Mouse (Mus musculus) embryonic facial prominence, embryonic 14.5 days (tissue): ENCODE data around the gene Cab39. TPM values are rescaled to one million over a fixed set of nuclear protein-coding genes. Genes with fewer than 3 reads are reported as not detected.

Source experiments
- ATAC-seq: fragments of 200-750 bp; cut with Nextera tagmentation; 2 replicates; pipeline ENCODE4 v1.8.0; 2017; ENCODE audit warnings: low read depth, moderate number of reproducible peaks, moderate TSS enrichment
- DNase-seq: peaks from one replicate; pipeline ENCODE4 v3.0.0-alpha.2; 2015; ENCODE audit warnings: low spot score
- H3K27ac ChIP-seq: fragments of 300-500 bp; sonication (generic); replicated peaks from 2 replicates; pipeline ENCODE4 v1.5.1; 2014; ENCODE audit warnings: low read depth, mild to moderate bottlenecking, low read length, moderate library complexity
- H3K27me3 ChIP-seq: fragments of 300-500 bp; sonication (generic); replicated peaks from 2 replicates; pipeline ENCODE4 v1.6.1; 2014; ENCODE audit warnings: low read length; ENCODE audit not compliant: control insufficient read depth, insufficient read depth
- H3K36me3 ChIP-seq: fragments of 300-500 bp; sonication (generic); 2 replicates; pipeline ENCODE4 v1.6.1; 2014; ENCODE audit warnings: low read length, mixed read lengths; ENCODE audit not compliant: control insufficient read depth, insufficient read depth
- H3K4me1 ChIP-seq: fragments of 300-500 bp; sonication (generic); 2 replicates; pipeline ENCODE4 v1.6.1; 2014; ENCODE audit warnings: antibody characterized with exemption, low read length; ENCODE audit not compliant: control insufficient read depth, insufficient read depth
- H3K4me2 ChIP-seq: fragments of 300-500 bp; sonication (generic); 2 replicates; pipeline ENCODE4 v1.6.1; 2014; ENCODE audit warnings: low read depth, mild to moderate bottlenecking, low read length, moderate library complexity, mixed read lengths
- H3K4me3 ChIP-seq: fragments of 300-500 bp; sonication (generic); 2 replicates; pipeline ENCODE4 v1.5.1; 2014; ENCODE audit warnings: low read depth, mild to moderate bottlenecking, low read length
- H3K9ac ChIP-seq: fragments of 300-500 bp; sonication (generic); 2 replicates; pipeline ENCODE4 v1.6.1; 2014; ENCODE audit warnings: low read depth, mild to moderate bottlenecking, low read length, moderate library complexity, mixed read lengths
- H3K9me3 ChIP-seq: fragments of 300-500 bp; sonication (generic); 2 replicates; pipeline ENCODE4 v1.6.1; 2016; ENCODE audit warnings: low read length; ENCODE audit not compliant: control insufficient read depth
- WGBS: fragments of 180-500 bp; shearing (Covaris S2); extraction: QIAGEN DNeasy Blood & Tissue Kit; methylation state at CpG from one replicate; pipeline ENCODE4 v1.1.7; 2014; 5-methylcytosine and 5-hydroxymethylcytosine counted together
- polyA plus RNA-seq: library from polyadenylated mRNA; unstranded; fragments of >200 nt; fragmentation: Nextera tagmentation; extraction: Ambion mirVana; gene quantifications from 2 replicates; pipeline ENCODE4 v1.2.1, GENCODE M21; 2014

Gene Cab39
- polyA plus RNA-seq, 1 experiment from 2014 or later = 45.2 TPM

DNA sequence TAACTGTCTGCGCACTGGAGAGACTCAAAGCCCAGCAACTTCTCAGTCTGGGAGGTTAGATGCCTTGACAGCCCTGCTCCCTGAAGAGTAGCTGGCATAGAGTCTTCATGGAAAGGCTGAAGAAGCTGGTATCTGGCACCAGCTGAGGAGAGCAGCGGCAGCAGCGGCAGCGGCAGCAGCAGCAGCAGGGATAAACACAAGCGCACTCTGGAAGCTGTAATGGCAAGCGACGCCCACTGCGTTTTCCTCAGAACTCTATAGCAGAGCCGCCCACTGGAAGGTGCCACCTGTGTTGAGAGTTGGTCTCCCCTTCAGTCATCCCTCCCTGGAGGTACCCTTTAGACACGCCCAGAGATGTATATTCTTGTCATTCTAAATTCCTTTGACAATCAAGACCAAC lies 17.1 kb upstream of the Cab39 start:
- Histone ChIP-seq H3K4me3 (no peak overlapping the region), H3K4me2 (no peak overlapping the region), H3K4me1 (no peaks in the 10 kb centered on the region), H3K9me3 (no peaks in the 10 kb centered on the region), H3K36me3 (no peaks in the 10 kb centered on the region), H3K9ac (no peak overlapping the region), H3K27me3 (no peaks in the 10 kb centered on the region), H3K27ac (no peak overlapping the region)
- ATAC-seq (no peak), DNase-seq (no peak)
- WGBS = 50% methylated on average over 10 of the region's 10 CpGs

DNA sequence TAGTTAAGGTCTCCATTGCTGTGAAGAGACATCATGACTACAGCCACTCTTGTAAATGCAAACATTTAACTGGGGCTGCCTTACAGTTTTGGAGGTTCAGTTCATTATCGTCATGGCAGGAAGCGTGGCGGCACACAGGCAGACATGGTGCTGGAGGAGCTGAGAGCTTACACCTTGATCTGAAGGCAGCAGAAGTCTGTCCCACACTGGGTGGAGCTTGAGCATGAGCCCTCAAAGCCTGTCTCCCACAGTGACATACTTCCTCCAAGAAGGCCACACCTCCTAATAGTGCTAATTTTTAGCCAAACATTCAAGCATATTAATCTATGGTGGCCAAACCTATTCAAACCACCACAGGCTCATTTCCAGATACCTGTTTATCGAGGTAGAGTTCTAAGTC lies 14.8 kb upstream of the Cab39 start, which contains the start of gene A630001G21Rik:
Gene A630001G21Rik (minus strand): TSS at position 208 of the 400 bp plus-strand sequence.
- DNase-seq (no peak), ATAC-seq (no peak)
- H3K9ac ChIP-seq = no peak within 1 kb of the TSS
- H3K27ac ChIP-seq = no peak within 1 kb of the TSS
- no peaks in the 10 kb centered on the region for H3K27me3 ChIP-seq
- H3K9me3 ChIP-seq = no peaks in the 10 kb centered on the region
- H3K4me2 ChIP-seq = no peak within 1 kb of the TSS
- H3K4me1 ChIP-seq = no peaks in the 10 kb centered on the region
- WGBS = 90% methylated on average over 4 of the region's 4 CpGs
- no peak within 1 kb of the TSS for H3K4me3 ChIP-seq
- H3K36me3 ChIP-seq = no peaks in the 10 kb centered on the region

DNA sequence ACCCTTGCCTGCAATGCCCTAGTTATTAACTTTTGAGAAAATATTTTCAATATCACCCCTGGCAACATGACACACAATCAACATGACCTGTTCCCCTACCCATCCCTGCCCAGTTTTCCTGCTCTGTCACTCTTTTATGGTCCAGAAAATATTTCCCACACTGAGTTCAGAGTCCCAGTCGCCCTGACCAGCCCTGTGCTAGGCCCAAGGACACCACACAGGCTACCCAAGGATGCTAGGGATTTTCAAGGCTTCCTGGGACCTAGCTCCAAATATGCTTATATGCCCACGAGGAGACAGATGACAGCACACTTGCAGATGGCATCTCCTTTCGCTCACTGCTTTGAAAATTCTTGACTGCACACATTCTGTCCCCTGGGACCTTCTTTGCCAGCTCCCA lies 14.2 kb upstream of the Cab39 start:
- ATAC-seq (no peak), DNase-seq (no peak)
- WGBS = 69% methylated on average over 3 of the region's 3 CpGs
- Histone ChIP-seq H3K36me3 (no peaks in the 10 kb centered on the region), H3K4me1 (no peaks in the 10 kb centered on the region), H3K9me3 (no peaks in the 10 kb centered on the region), H3K4me2 (no peak overlapping the region), H3K27me3 (no peaks in the 10 kb centered on the region), H3K27ac (no peak overlapping the region), H3K4me3 (no peak overlapping the region), H3K9ac (no peak overlapping the region)

DNA sequence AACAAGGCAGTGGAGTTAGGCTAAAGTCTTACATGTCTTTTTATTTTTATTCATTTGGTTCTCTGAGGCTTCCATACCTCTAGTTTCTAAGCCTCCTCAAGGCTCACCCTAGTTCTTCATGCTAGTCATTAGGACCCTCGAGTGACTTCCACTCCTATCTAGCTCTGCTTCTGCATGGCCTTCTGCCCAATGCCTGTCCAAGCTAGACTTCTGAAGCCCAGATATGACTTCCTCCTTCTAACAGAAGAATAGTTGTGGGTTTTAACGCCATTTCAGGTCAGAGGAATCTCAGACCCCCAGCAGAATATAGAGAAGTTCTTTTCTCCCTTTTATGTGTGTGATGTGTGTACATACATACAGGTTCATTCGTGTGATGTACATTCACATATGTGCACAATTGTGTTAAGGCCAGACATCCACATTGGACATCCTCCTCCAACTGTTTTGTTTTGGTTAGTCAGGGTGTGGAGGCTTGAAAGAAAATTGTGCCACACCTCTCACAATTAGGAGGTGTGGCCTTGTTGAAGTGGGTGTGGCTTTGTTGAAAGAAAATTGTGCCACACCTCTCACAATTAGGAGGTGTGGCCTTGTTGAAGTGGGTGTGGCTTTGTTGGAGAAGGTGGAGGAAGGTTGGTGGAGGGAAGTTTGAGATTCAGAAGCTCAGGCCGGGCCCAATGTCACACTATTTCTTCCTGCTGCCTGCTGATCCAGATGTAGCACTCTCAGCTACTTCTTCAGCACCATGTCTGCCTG lies 13.6 kb upstream of the Cab39 start:
- no peaks in the 10 kb centered on the region for H3K9me3 ChIP-seq
- no peaks in the 10 kb centered on the region for H3K27me3 ChIP-seq
- H3K9ac ChIP-seq = no peak overlapping the region
- no peak for ATAC-seq
- no peaks in the 10 kb centered on the region for H3K36me3 ChIP-seq
- WGBS = 76% methylated on average over 4 of the region's 4 CpGs
- no peak overlapping the region for H3K4me2 ChIP-seq
- no peak overlapping the region for H3K4me3 ChIP-seq
- DNase-seq = no peak
- H3K4me1 ChIP-seq = no peaks in the 10 kb centered on the region
- H3K27ac ChIP-seq = no peak overlapping the region

DNA sequence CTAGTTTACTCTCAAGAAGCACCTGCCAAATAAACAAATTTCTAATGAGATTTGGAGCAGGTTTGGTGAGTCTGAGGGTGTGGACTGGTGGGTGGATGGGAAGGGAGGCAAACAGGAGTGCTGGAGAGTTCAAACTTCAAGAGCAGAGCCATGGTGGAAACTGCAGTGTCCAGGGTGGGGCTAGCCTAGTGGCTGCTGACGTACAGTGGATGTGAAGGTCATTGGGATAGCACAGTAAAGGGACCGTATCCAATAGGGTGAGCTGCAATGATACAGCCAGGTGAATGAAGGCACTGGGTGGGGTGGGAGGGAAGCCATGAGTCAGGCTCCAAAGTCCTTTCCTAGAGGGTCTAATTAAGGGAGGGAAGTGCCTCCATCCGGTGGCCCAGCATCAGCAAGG lies 2.7 kb upstream of the Cab39 start:
- DNase-seq (no peak), ATAC-seq (no peak)
- Histone ChIP-seq H3K9ac (no peak overlapping the region), H3K36me3 (no peaks in the 10 kb centered on the region), H3K4me1 (0 out of 2 replicates have a peak, but pooled peaks cover 2% of the 10 kb centered on the region), H3K4me2 (no peak overlapping the region), H3K9me3 (no peaks in the 10 kb centered on the region), H3K4me3 (no peak overlapping the region), H3K27ac (no peak overlapping the region), H3K27me3 (no peaks in the 10 kb centered on the region)
- WGBS = 74% methylated on average over 3 of the region's 3 CpGs

DNA sequence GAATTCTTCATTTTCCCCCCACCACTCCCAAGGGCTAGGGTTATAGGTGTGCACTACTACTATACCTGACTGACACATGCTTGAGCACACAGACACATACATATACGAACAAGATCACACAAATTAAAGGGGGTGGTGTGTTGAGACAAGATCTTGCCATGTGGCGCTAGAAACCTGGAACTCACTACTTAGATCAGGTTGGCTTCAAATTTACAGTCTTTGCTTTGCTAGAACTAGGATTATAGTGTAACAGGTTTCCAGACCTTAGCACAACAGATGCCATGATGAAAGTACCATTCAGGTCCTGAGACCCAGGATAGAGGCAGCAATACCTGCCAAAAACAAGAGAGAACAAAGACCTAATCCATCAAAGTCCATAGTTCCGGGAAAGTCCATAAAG lies 1.8 kb upstream of the Cab39 start:
- 89% methylated on average over 3 of the region's 3 CpGs for WGBS

DNA sequence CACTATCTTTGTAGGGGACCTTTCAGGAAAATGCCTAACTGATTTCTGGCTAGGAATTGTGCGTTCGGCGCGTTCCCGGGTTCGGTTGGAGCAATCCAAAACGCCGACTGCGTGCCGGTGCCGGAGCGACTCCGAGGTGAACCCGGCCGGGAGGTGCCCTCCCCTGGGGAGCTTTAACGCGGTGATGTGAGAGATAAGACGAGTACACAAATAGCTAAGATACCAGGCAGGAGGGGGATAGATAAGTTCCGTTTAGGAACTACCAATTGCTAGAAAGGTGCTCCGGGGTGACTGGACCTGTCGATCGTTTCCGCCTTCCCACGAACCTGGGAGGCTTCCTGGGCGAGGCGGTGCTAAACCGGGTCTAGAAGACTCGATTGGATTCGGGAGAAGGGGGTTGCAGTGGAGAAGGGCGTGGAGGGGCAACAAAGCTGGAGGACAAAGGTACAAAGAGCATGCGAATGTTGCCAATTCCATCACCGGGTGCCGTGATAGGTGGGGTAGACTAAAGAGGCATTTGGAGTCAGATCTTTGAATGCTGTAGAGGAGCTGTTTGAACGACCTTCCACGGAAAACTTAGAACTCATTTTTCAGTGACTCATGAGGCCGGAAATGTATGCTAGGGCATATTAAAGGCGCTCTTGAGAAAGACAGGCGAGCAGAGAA lies 998 bp downstream of the Cab39 start:
- DNase-seq (peak; percentile 14), ATAC-seq (peak; percentile 5; the same call in 1 of the 2 replicates)
- WGBS = under 1% methylated on average over 38 of the region's 38 CpGs
- Histone ChIP-seq H3K9ac (peak overlapping the region; percentile 99), H3K4me1 (0 out of 2 replicates have a peak, but pooled peaks cover 2% of the 10 kb centered on the region), H3K4me3 (peak overlapping the region; percentile 66), H3K36me3 (peaks cover 5% of the 10 kb centered on the region), H3K27me3 (no peaks in the 10 kb centered on the region), H3K4me2 (peak overlapping the region; percentile 72), H3K27ac (peak overlapping the region; percentile 94), H3K9me3 (no peaks in the 10 kb centered on the region)

More for the DNA sequence above, 1.8 kb upstream of the Cab39 start:
- DNase-seq (no peak), ATAC-seq (no peak)
- Histone ChIP-seq H3K9me3 (no peaks in the 10 kb centered on the region), H3K4me3 (no peak overlapping the region), H3K9ac (no peak overlapping the region), H3K4me1 (0 out of 2 replicates have a peak, but pooled peaks cover 2% of the 10 kb centered on the region), H3K27me3 (no peaks in the 10 kb centered on the region), H3K4me2 (no peak overlapping the region), H3K36me3 (peaks cover 5% of the 10 kb centered on the region), H3K27ac (no peak overlapping the region)

DNA sequence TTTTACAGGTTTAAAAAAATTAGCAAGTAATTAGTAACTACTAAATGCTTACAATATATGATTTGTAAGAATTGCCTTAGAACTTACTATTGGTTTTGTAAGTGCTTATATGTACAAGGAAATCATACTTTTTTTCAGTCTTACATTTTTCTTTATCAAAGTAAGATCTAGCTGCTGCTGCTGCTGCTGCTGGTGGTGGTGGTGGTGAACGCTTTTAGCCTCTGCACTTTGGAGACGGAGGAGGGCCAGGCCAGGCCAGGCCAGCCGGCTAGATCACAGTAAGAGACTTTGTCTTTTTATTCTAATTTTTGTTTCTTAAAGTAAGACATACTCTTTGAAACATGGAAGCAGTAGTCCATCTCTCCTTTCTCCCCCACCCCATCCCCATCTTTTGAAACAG lies 2.0 kb downstream of the Cab39 start:
- H3K27me3 ChIP-seq = no peaks in the 10 kb centered on the region
- H3K4me3 ChIP-seq = no peak overlapping the region
- DNase-seq (no peak), ATAC-seq (no peak)
- 58% methylated on average over 3 of the region's 3 CpGs for WGBS
- H3K4me2 ChIP-seq = peak overlapping the region; percentile 38; the same call in 1 of the 2 replicates
- H3K27ac ChIP-seq = no peak overlapping the region
- no peak overlapping the region for H3K9ac ChIP-seq
- H3K4me1 ChIP-seq = 0 out of 2 replicates have a peak, but pooled peaks cover 2% of the 10 kb centered on the region
- H3K36me3 ChIP-seq = peaks cover 5% of the 10 kb centered on the region
- H3K9me3 ChIP-seq = no peaks in the 10 kb centered on the region
